Mouse (Mus musculus): ENCODE measurements around the gene Ano1.

- no peak for TF ChIP-seq ZC3H11A (IDR thresholded peaks at IDR 0.05; ENCODE audit: borderline replicate concordance, low read depth, low read length)
- no peak for TF ChIP-seq MAFK (IDR thresholded peaks at IDR 0.05; ENCODE audit: insufficient read depth, low read depth, low read length)
Measured at GRCm38 (mm10) chr7:144577876-144578275, 173.9 kb downstream of the Ano1 start.
